Mouse (Mus musculus): ENCODE data around the gene Mfn1. TPM values are rescaled to one million over a fixed set of nuclear protein-coding genes. Genes with fewer than 3 reads are reported as not detected.

Mfn1 gene
- total and polyA plus RNA-seq, 3 experiments: 16.6 to 27.4 (median 25.6) TPM

GRCm38 (mm10) chr3:32617053-32617642 is 87.9 kb downstream of the Mfn1 start:
- Histone ChIP-seq H3K4me3 (replicated peaks in 1 of 3; ENCODE audit: low read depth in 2 of 3, low read length in 2 of 3, poor library complexity in 1 of 3) (no peak overlapping the region), H3K4me2 (ENCODE audit: insufficient read depth, low read depth, poor library complexity, severe bottlenecking) (no peak overlapping the region), H3K27me3 (replicated peaks) (no peaks in the 10 kb centered on the region), H3K4me1 (ENCODE audit: control insufficient read depth in 1 of 2, insufficient read depth in 2 of 2) (peaks cover 8 to 23% of the 10 kb centered on the region in 2 experiments), H3K27ac (ENCODE audit: insufficient read depth, low read depth) (no peak overlapping the region), H3K9me3 (replicated peaks; ENCODE audit: low read length) (no peaks in the 10 kb centered on the region), H3K79me2 (replicated peaks; ENCODE audit: control insufficient read depth, extremely low read depth, insufficient read depth, poor library complexity, severe bottlenecking) (0 out of 2 replicates have a peak, but pooled peaks cover 2% of the 10 kb centered on the region), H3K9ac (ENCODE audit: insufficient read depth, low read depth) (no peak overlapping the region), H3K36me3 (replicated peaks in 1 of 2; ENCODE audit: control insufficient read depth in 1 of 2, insufficient read depth in 1 of 2, low read length in 1 of 2) (no peaks in the 10 kb centered on the region)
- DNase-seq (ENCODE audit: extremely low read depth): no peak
- dilution Hi-C loops (cut with MboI; ENCODE audit: extremely low pct_ligation_motif_present, extremely low pct_unique_long_range_greater_than_20kb, low sequenced_read_pairs): no loop called here
- in situ Hi-C loops (cut with MboI; ENCODE audit: low pct_ligation_motif_present, low pct_unique_long_range_greater_than_20kb, low sequenced_read_pairs): no loop called here
- no peak for TF ChIP-seq ZMIZ1 (IDR thresholded peaks at IDR 0.05; ENCODE audit: low read depth, low read length)
- TF ChIP-seq EP300 (IDR thresholded peaks at IDR 0.05; ENCODE audit: low read length): no peak
- TF ChIP-seq SIN3A (IDR thresholded peaks at IDR 0.05; ENCODE audit: low read length): no peak
- TF ChIP-seq MAZ (IDR thresholded peaks at IDR 0.05; ENCODE audit: low read depth, low read length): no peak
- TF ChIP-seq ELF1 (IDR thresholded peaks at IDR 0.05; ENCODE audit: low read depth, low read length): no peak
- no peak for TF ChIP-seq POLR2AphosphoS2 (IDR thresholded peaks at IDR 0.05; ENCODE audit: low read depth, low read length)
- TF ChIP-seq CHD2 (IDR thresholded peaks at IDR 0.05; ENCODE audit: low read length): no peak
- TF ChIP-seq UBTF (IDR thresholded peaks at IDR 0.05; ENCODE audit: low read depth, low read length): no peak

GRCm38 (mm10) chr3:32621658-32622057 is 92.4 kb downstream of the Mfn1 start:
- Histone ChIP-seq H3K4me3 (replicated peaks in 1 of 3; ENCODE audit: low read depth in 2 of 3, low read length in 2 of 3, poor library complexity in 1 of 3) (no peak overlapping the region), H3K36me3 (replicated peaks in 1 of 2; ENCODE audit: control insufficient read depth in 1 of 2, insufficient read depth in 1 of 2, low read length in 1 of 2) (no peaks in the 10 kb centered on the region), H3K9me3 (replicated peaks; ENCODE audit: low read length) (no peaks in the 10 kb centered on the region), H3K9ac (ENCODE audit: insufficient read depth, low read depth) (no peak overlapping the region), H3K4me2 (ENCODE audit: insufficient read depth, low read depth, poor library complexity, severe bottlenecking) (no peak overlapping the region), H3K27me3 (replicated peaks) (no peaks in the 10 kb centered on the region), H3K27ac (ENCODE audit: insufficient read depth, low read depth) (no peak overlapping the region), H3K4me1 (ENCODE audit: control insufficient read depth in 1 of 2, insufficient read depth in 2 of 2) (peaks cover 4 to 22% of the 10 kb centered on the region in 2 experiments; a peak in 3 of 4 replicates), H3K79me2 (replicated peaks; ENCODE audit: control insufficient read depth, extremely low read depth, insufficient read depth, poor library complexity, severe bottlenecking) (0 out of 2 replicates have a peak, but pooled peaks cover 2% of the 10 kb centered on the region)
- no peak for DNase-seq (ENCODE audit: extremely low read depth)
- in situ Hi-C loops (cut with MboI; ENCODE audit: low pct_ligation_motif_present, low pct_unique_long_range_greater_than_20kb, low sequenced_read_pairs) (no loop called here), dilution Hi-C loops (cut with MboI; ENCODE audit: extremely low pct_ligation_motif_present, extremely low pct_unique_long_range_greater_than_20kb, low sequenced_read_pairs) (no loop called here)
- no peak for TF ChIP-seq CTCF (conservative IDR thresholded peaks at IDR 0.05 in 1 of 2, IDR thresholded peaks at IDR 0.05 in 1 of 2; ENCODE audit: low read depth in 2 of 2, low read length in 2 of 2)
- TF ChIP-seq ZC3H11A (IDR thresholded peaks at IDR 0.05; ENCODE audit: low read depth, low read length): no peak
- no peak for TF ChIP-seq USF2 (conservative IDR thresholded peaks at IDR 0.05; ENCODE audit: low read depth, low read length)
- no peak for TF ChIP-seq CHD1 (IDR thresholded peaks at IDR 0.05; ENCODE audit: low read depth, low read length)

- H3K79me2 ChIP-seq (replicated peaks; ENCODE audit: control insufficient read depth, extremely low read depth, insufficient read depth, poor library complexity, severe bottlenecking): 0 out of 2 replicates have a peak, but pooled peaks cover 2% of the 10 kb centered on the region
- TF ChIP-seq MAZ (IDR thresholded peaks at IDR 0.05; ENCODE audit: low read depth, low read length) (no peak), UBTF (IDR thresholded peaks at IDR 0.05; ENCODE audit: low read depth, low read length) (no peak), IRF4 (IDR thresholded peaks at IDR 0.05; ENCODE audit: low read depth, low read length) (no peak), RAD21 (IDR thresholded peaks at IDR 0.05; ENCODE audit: low read depth, low read length) (no peak), ZC3H11A (IDR thresholded peaks at IDR 0.05; ENCODE audit: low read depth, low read length) (no peak), RCOR1 (conservative IDR thresholded peaks at IDR 0.05; ENCODE audit: low read depth, low read length) (no peak), POLR2AphosphoS2 (IDR thresholded peaks at IDR 0.05; ENCODE audit: low read depth, low read length) (no peak), MEF2A (IDR thresholded peaks at IDR 0.05; ENCODE audit: borderline replicate concordance, low read depth, low read length) (no peak), EP300 (IDR thresholded peaks at IDR 0.05; ENCODE audit: low read length) (no peak), SIN3A (IDR thresholded peaks at IDR 0.05; ENCODE audit: low read length) (no peak), NELFE (IDR thresholded peaks at IDR 0.05; ENCODE audit: low read depth, low read length) (no peak), KAT2A (IDR thresholded peaks at IDR 0.05; ENCODE audit: insufficient replicate concordance, low read length) (no peak), NRF1 (IDR thresholded peaks at IDR 0.05; ENCODE audit: low read depth, low read length) (no peak), BHLHE40 (IDR thresholded peaks at IDR 0.05; ENCODE audit: low read depth, low read length) (no peak), TBP (conservative IDR thresholded peaks at IDR 0.05; ENCODE audit: low read depth, low read length) (no peak), E2F4 (IDR thresholded peaks at IDR 0.05; ENCODE audit: insufficient replicate concordance, low read depth, low read length) (no peak), ZNF384 (IDR thresholded peaks at IDR 0.05; ENCODE audit: low read depth, low read length) (no peak), CTCF (conservative IDR thresholded peaks at IDR 0.05 in 1 of 2, IDR thresholded peaks at IDR 0.05 in 1 of 2; ENCODE audit: low read depth in 2 of 2, low read length in 2 of 2) (no peak)
- in situ Hi-C loops (cut with MboI; ENCODE audit: low pct_ligation_motif_present, low pct_unique_long_range_greater_than_20kb, low sequenced_read_pairs) (no loop called here), dilution Hi-C loops (cut with MboI; ENCODE audit: extremely low pct_ligation_motif_present, extremely low pct_unique_long_range_greater_than_20kb, low sequenced_read_pairs) (no loop called here)
- no peak overlapping the region for H3K27ac ChIP-seq (ENCODE audit: insufficient read depth, low read depth)
- H3K9ac ChIP-seq (ENCODE audit: insufficient read depth, low read depth): no peak overlapping the region
- H3K9me3 ChIP-seq (replicated peaks; ENCODE audit: low read length): no peaks in the 10 kb centered on the region
- no peak overlapping the region for H3K4me3 ChIP-seq (replicated peaks in 1 of 3; ENCODE audit: low read depth in 2 of 3, low read length in 2 of 3, poor library complexity in 1 of 3)
- DNase-seq (ENCODE audit: extremely low read depth): no peak
- H3K36me3 ChIP-seq (replicated peaks in 1 of 2; ENCODE audit: control insufficient read depth in 1 of 2, insufficient read depth in 1 of 2, low read length in 1 of 2): no peaks in the 10 kb centered on the region
- H3K4me1 ChIP-seq (ENCODE audit: control insufficient read depth in 1 of 2, insufficient read depth in 2 of 2): peaks cover 4 to 22% of the 10 kb centered on the region in 2 experiments; a peak in 3 of 4 replicates
- no peaks in the 10 kb centered on the region for H3K27me3 ChIP-seq (replicated peaks)
- no peak overlapping the region for H3K4me2 ChIP-seq (ENCODE audit: insufficient read depth, low read depth, poor library complexity, severe bottlenecking)
Observed at GRCm38 (mm10) chr3:32622106-32622505, 92.8 kb downstream of the Mfn1 start.

Measured in CH12.LX (cell line).